Mouse (Mus musculus): ENCODE data around the gene Krt25. TPM values are rescaled to one million over a fixed set of nuclear protein-coding genes. Genes with fewer than 3 reads are reported as not detected.

Krt25 gene
- polyA plus RNA-seq, 1 experiment: not detected

DNA sequence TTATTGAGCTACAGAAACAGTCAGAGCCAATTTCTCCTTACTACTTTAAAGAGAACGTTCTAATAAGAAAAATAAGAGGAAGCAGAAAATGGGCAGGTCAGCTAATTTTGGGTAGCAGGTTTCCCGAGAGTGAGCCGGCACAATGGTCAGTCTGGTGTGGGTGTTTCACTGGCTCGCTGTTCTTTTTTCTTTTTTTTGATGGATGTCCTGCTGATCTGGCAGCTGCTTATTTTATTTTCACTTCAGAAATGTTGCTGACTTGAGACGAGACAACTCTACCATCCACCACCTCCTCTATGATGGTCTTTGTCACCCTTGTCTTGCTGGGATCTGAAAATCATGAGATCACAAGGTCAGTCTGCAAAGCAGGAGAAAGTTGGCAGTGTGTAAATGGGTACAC is 42.8 kb downstream of the Krt25 start:
- DNase-seq (ENCODE audit: low read depth): no peak

DNA sequence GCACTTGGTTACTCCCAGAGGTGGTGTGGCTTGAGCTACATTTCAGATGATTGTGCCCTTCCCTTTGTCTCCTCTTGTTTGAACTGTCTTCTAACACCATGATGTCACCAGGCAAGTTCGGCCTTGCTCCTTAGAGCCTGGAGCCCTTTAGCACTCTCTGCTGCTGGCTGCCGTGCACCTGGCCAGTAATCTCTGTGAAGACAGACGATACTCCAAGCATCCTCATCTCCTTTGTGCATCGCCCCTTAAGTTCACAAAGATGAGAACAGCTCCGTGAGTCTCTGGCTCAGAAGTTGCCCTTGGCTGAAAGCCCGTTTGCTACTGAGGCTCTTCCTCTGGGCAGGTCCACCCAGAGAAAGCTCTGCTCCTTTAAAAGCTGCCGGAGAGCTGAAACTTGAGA is 46.0 kb downstream of the Krt25 start:
- DNase-seq (ENCODE audit: low read depth): no peak

DNA sequence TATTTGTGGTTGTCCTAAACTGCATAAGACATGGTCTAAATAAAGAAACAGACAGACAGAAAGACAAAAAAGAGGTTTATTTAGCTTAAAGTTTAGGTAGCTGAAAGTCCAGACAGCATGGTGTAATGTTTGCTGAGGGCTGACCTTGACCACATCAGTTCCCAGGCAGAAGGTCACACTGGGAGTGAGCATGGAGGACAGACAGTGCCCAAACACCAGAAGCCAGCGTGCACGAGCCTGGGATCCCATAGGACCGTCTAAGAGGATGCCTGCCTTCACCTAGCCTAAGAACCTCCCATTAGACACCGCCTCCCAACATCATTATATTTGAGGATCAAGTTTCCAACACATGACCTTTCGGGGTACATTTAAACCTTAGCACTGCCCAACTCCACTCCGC is 47.1 kb downstream of the Krt25 start:
- DNase-seq (ENCODE audit: low read depth): no peak

DNA sequence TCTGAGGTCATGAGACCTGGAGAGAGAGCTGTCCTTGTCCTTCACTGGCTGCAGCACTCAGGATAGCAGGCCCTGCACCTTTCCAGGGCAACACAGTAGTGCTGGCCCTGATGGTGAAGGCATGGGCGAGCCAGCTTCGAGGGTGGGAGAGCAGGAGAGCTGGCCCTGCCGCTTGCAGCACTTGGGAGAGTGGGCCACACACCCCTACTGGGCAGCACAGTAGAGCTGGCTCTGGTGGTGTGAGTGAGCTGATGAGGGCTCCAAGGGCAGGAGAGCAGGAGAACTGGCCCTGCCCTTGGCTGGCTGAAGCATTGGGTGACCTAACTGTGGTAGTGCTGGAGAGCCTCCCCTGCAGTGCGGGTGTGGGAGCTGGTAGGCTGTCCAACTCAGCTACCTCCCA is 50.0 kb downstream of the Krt25 start:
- no peak for DNase-seq (ENCODE audit: low read depth)

DNA sequence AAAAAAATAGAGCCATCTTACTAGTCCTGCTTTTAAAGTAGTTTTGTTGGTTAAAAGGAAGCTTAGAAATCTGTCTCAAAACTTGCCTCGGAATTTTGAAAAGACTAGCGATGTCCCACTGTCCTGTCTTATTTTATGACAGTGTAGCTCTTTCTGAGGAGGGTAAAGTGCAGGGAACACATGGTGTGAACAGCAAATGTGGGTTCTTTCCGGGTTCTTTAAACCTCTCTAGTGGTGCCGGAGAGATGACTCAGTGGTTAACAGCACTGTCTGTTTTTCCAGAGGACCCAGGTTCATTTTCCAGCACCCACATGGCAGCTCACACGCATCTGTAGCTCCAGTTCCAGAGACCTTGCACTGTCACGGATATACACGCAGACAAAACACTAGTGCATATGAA is 53.6 kb downstream of the Krt25 start:
- no peak for DNase-seq (ENCODE audit: low read depth)

DNA sequence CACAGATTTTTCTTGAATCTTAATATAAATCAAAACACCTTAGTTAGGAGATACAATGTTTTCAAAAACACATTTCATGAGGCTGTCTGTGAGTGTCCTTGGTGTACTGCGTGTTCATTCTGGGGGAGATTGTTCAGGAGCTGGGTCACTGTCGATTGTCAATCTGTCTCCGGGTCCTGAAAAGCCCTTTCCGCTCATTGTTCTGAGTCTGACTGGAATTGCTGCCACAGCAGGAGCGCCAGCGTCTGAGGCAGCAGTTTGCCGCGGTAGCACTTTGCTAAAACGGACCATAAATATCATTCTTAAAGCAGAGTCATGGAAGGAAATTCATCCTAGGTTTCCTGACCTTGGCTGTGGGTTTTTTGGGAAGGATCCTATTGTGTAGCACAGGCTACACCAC is 57.0 kb downstream of the Krt25 start:
- DNase-seq (ENCODE audit: low read depth): no peak

Other genes with a start within 250 kb of the Krt25 start
- 2.4 and 3.4 TPM in 2 replicates for gene Tns4, start 233.6 kb downstream of the Krt25 start, polyA plus RNA-seq (2012; rRNA removed)
- gene Ccr7, start 167.9 kb downstream of the Krt25 start, polyA plus RNA-seq (2012; rRNA removed): 0.61 and 1.7 TPM in 2 replicates
- 19.0 and 19.3 TPM in 2 replicates for gene Smarce1, start 91.9 kb downstream of the Krt25 start, polyA plus RNA-seq (2012; rRNA removed)
- gene Krt222, start 78.9 kb downstream of the Krt25 start, polyA plus RNA-seq (2012; rRNA removed): 0.25 and 0.68 TPM in 2 replicates
- not detected in 2 replicates for gene Krt24, start 37.7 kb downstream of the Krt25 start, polyA plus RNA-seq (2012; rRNA removed)
- not detected in 2 replicates for gene Krt26, start 15.0 kb upstream of the Krt25 start, polyA plus RNA-seq (2012; rRNA removed)
- gene Krt27, start 28.2 kb upstream of the Krt25 start, polyA plus RNA-seq (2012; rRNA removed): not detected in 2 replicates
- gene Krt28, start 52.0 kb upstream of the Krt25 start, polyA plus RNA-seq (2012; rRNA removed): not detected in 2 replicates
- 0.93 and 1.2 TPM in 2 replicates for gene Krt10, start 66.4 kb upstream of the Krt25 start, polyA plus RNA-seq (2012; rRNA removed)
- not detected in 2 replicates for gene Krt12, start 99.3 kb upstream of the Krt25 start, polyA plus RNA-seq (2012; rRNA removed)
- 0.30 and 0.61 TPM in 2 replicates for gene Krt20, start 115.2 kb upstream of the Krt25 start, polyA plus RNA-seq (2012; rRNA removed)
- gene Krt23, start 170.2 kb upstream of the Krt25 start, polyA plus RNA-seq (2012; rRNA removed): 20.2 and 32.9 TPM in 2 replicates
- not detected in 2 replicates for gene Krt39, start 198.4 kb upstream of the Krt25 start, polyA plus RNA-seq (2012; rRNA removed)
- gene Krt40, start 220.2 kb upstream of the Krt25 start, polyA plus RNA-seq (2012; rRNA removed): not detected in 2 replicates
- gene Krtap3-3, start 227.9 kb upstream of the Krt25 start, polyA plus RNA-seq (2012; rRNA removed): 0.66 and 1.0 TPM in 2 replicates
- not detected in 2 replicates for gene Krtap3-2, start 233.9 kb upstream of the Krt25 start, polyA plus RNA-seq (2012; rRNA removed)
- gene Gm11939, start 236.5 kb upstream of the Krt25 start, polyA plus RNA-seq (2012; rRNA removed): not detected in 2 replicates
- gene Krtap3-1, start 243.7 kb upstream of the Krt25 start, polyA plus RNA-seq (2012; rRNA removed): not detected in 2 replicates

All from gonadal fat pad, adult 2 months (tissue).